Mouse (Mus musculus) embryonic facial prominence, embryonic 12.5 days (tissue): ENCODE data around the gene Gpatch4. TPM values are rescaled to one million over a fixed set of nuclear protein-coding genes. Genes with fewer than 3 reads are reported as not detected.

ENCODE experiments used
- ATAC-seq: fragments of 200-750 bp; cut with Nextera tagmentation; 2 replicates; pipeline ENCODE4 v1.8.0; 2017; ENCODE audit not compliant: insufficient number of reproducible peaks, insufficient read depth, low FRiP score, low TSS enrichment
- H3K27ac ChIP-seq: fragments of 300-500 bp; sonication (generic); 2 replicates; pipeline ENCODE4 v1.5.1; 2016; ENCODE audit warnings: mild to moderate bottlenecking
- H3K27me3 ChIP-seq: fragments of 300-500 bp; sonication (generic); 2 replicates; pipeline ENCODE4 v1.6.1; 2016; ENCODE audit warnings: mild to moderate bottlenecking, moderate library complexity
- H3K36me3 ChIP-seq: fragments of 300-500 bp; sonication (generic); 2 replicates; pipeline ENCODE4 v1.6.1; 2016; ENCODE audit warnings: mild to moderate bottlenecking
- H3K4me1 ChIP-seq: fragments of 300-500 bp; sonication (generic); 2 replicates; pipeline ENCODE4 v1.6.1; 2016
- H3K4me2 ChIP-seq: fragments of 300-500 bp; sonication (generic); replicated peaks from 2 replicates; pipeline ENCODE4 v1.6.1; 2016; ENCODE audit warnings: mild to moderate bottlenecking, moderate library complexity
- H3K4me3 ChIP-seq: fragments of 300-500 bp; sonication (generic); 2 replicates; pipeline ENCODE4 v1.5.1; 2016; ENCODE audit warnings: mild to moderate bottlenecking
- H3K9ac ChIP-seq: fragments of 300-500 bp; sonication (generic); 2 replicates; pipeline ENCODE4 v1.6.1; 2016; ENCODE audit warnings: mild to moderate bottlenecking, moderate library complexity
- H3K9me3 ChIP-seq: fragments of 300-500 bp; sonication (generic); 2 replicates; pipeline ENCODE4 v1.6.1; 2016; ENCODE audit warnings: mild to moderate bottlenecking, moderate library complexity
- WGBS: fragments of 180-500 bp; shearing (Covaris S2); methylation state at CpG from one replicate; pipeline ENCODE4 v1.1.7; 2016; 5-methylcytosine and 5-hydroxymethylcytosine counted together
- polyA plus RNA-seq: library from polyadenylated mRNA; unstranded; fragments of >200 nt; fragmentation: Nextera tagmentation; extraction: Ambion mirVana; gene quantifications from 2 replicates; pipeline ENCODE4 v1.2.1, GENCODE M21; 2016

The Gpatch4 gene
- polyA plus RNA-seq, 1 experiment from 2014 or later: 32.7 TPM

- Histone ChIP-seq H3K9me3 (no peaks in the 10 kb centered on the region), H3K4me2 (peak overlapping the region; percentile 84), H3K36me3 (peaks cover 11% of the 10 kb centered on the region), H3K4me3 (peak overlapping the region; percentile 69), H3K9ac (peak overlapping the region; percentile 65), H3K27ac (no peak overlapping the region), H3K27me3 (no peaks in the 10 kb centered on the region), H3K4me1 (peaks cover 12% of the 10 kb centered on the region)
- 3% methylated on average over 13 of the region's 13 CpGs for WGBS
- no peak for ATAC-seq
These were observed 39.3 kb downstream of the Gpatch4 start for GRCm38 (mm10) chr3:88082224-88082618.

- peaks cover 12% of the 10 kb centered on the region for H3K4me1 ChIP-seq
- no peak overlapping the region for H3K27ac ChIP-seq
- 16% methylated on average over 4 of the region's 4 CpGs for WGBS
- no peaks in the 10 kb centered on the region for H3K27me3 ChIP-seq
- ATAC-seq: no peak
- no peaks in the 10 kb centered on the region for H3K9me3 ChIP-seq
- H3K4me2 ChIP-seq: peak overlapping the region; percentile 84
- H3K4me3 ChIP-seq: peak overlapping the region; percentile 69
- peaks cover 12% of the 10 kb centered on the region for H3K36me3 ChIP-seq
- H3K9ac ChIP-seq: peak overlapping the region; percentile 65; the same call in 1 of the 2 replicates
These were observed 39.8 kb downstream of the Gpatch4 start for GRCm38 (mm10) chr3:88082663-88083062.

- no peak overlapping the region for H3K4me3 ChIP-seq
- peaks cover 12% of the 10 kb centered on the region for H3K4me1 ChIP-seq
- 92% methylated on average over 2 of the region's 2 CpGs for WGBS
- no peak overlapping the region for H3K27ac ChIP-seq
- no peak overlapping the region for H3K9ac ChIP-seq
- H3K27me3 ChIP-seq: no peaks in the 10 kb centered on the region
- no peak overlapping the region for H3K4me2 ChIP-seq
- H3K36me3 ChIP-seq: peaks cover 18% of the 10 kb centered on the region
- no peaks in the 10 kb centered on the region for H3K9me3 ChIP-seq
- no peak for ATAC-seq
These were observed 41.1 kb downstream of the Gpatch4 start for GRCm38 (mm10) chr3:88084001-88084400.

GRCm38 (mm10) chr3:88085459-88085858 lies 42.6 kb downstream of the Gpatch4 start:
- ATAC-seq: no peak
- H3K4me2 ChIP-seq: no peak overlapping the region
- peaks cover 32% of the 10 kb centered on the region for H3K36me3 ChIP-seq
- no peak overlapping the region for H3K4me3 ChIP-seq
- no peaks in the 10 kb centered on the region for H3K9me3 ChIP-seq
- peaks cover 12% of the 10 kb centered on the region for H3K4me1 ChIP-seq
- WGBS: 52% methylated on average over 2 of the region's 9 CpGs
- H3K9ac ChIP-seq: no peak overlapping the region
- 0 out of 2 replicates have a peak overlapping the region, but pooled peaks have one; percentile 7 for H3K27ac ChIP-seq
- H3K27me3 ChIP-seq: no peaks in the 10 kb centered on the region

- Histone ChIP-seq H3K4me1 (peaks cover 6% of the 10 kb centered on the region), H3K4me3 (no peak overlapping the region), H3K27me3 (no peaks in the 10 kb centered on the region), H3K36me3 (peaks cover 55% of the 10 kb centered on the region), H3K4me2 (no peak overlapping the region), H3K9me3 (no peaks in the 10 kb centered on the region), H3K27ac (no peak overlapping the region), H3K9ac (no peak overlapping the region)
- no peak for ATAC-seq
- 67% methylated on average over 1 of the region's 1 CpGs for WGBS
These were observed 44.8 kb downstream of the Gpatch4 start for GRCm38 (mm10) chr3:88087688-88088087.

- 88% methylated on average over 7 of the region's 7 CpGs for WGBS
- Histone ChIP-seq H3K9me3 (no peaks in the 10 kb centered on the region), H3K27ac (no peak overlapping the region), H3K4me1 (no peaks in the 10 kb centered on the region), H3K27me3 (no peaks in the 10 kb centered on the region), H3K36me3 (peaks cover 77% of the 10 kb centered on the region), H3K4me3 (no peak overlapping the region), H3K4me2 (no peak overlapping the region), H3K9ac (0 out of 2 replicates have a peak overlapping the region, but pooled peaks have one; percentile 15)
- no peak for ATAC-seq
These were observed 47.2 kb downstream of the Gpatch4 start for GRCm38 (mm10) chr3:88090106-88090505.

- no peaks in the 10 kb centered on the region for H3K27me3 ChIP-seq
- no peak overlapping the region for H3K4me3 ChIP-seq
- peaks cover 78% of the 10 kb centered on the region for H3K36me3 ChIP-seq
- 94% methylated on average over 6 of the region's 6 CpGs for whole genome bisulfite sequencing
- no peak overlapping the region for H3K27ac ChIP-seq
- no peak overlapping the region for H3K4me2 ChIP-seq
- H3K9me3 ChIP-seq: no peaks in the 10 kb centered on the region
- no peaks in the 10 kb centered on the region for H3K4me1 ChIP-seq
- 0 out of 2 replicates have a peak overlapping the region, but pooled peaks have one; percentile 15 for H3K9ac ChIP-seq
- no peak for ATAC-seq
These were observed 47.7 kb downstream of the Gpatch4 start for GRCm38 (mm10) chr3:88090616-88091015.

GRCm38 (mm10) chr3:88094126-88094525 lies 51.2 kb downstream of the Gpatch4 start:
- no peaks in the 10 kb centered on the region for H3K9me3 ChIP-seq

GRCm38 (mm10) chr3:88097666-88098065 lies 54.8 kb downstream of the Gpatch4 start:
- H3K27me3 ChIP-seq: no peaks in the 10 kb centered on the region
- H3K36me3 ChIP-seq: peaks cover 80% of the 10 kb centered on the region
- H3K4me2 ChIP-seq: no peak overlapping the region
- no peak overlapping the region for H3K27ac ChIP-seq
- 88% methylated on average over 6 of the region's 6 CpGs for WGBS
- H3K4me3 ChIP-seq: no peak overlapping the region
- H3K9me3 ChIP-seq: no peaks in the 10 kb centered on the region
- no peak overlapping the region for H3K9ac ChIP-seq
- no peaks in the 10 kb centered on the region for H3K4me1 ChIP-seq
- ATAC-seq: no peak

More at GRCm38 (mm10) chr3:88094126-88094525, 51.2 kb downstream of the Gpatch4 start:
- Histone ChIP-seq H3K4me1 (no peaks in the 10 kb centered on the region), H3K27me3 (no peaks in the 10 kb centered on the region), H3K4me2 (no peak overlapping the region), H3K4me3 (no peak overlapping the region), H3K9ac (no peak overlapping the region), H3K36me3 (peaks cover 87% of the 10 kb centered on the region), H3K27ac (no peak overlapping the region)
- WGBS: 86% methylated on average over 5 of the region's 5 CpGs
- no peak for ATAC-seq

GRCm38 (mm10) chr3:88100251-88100650 lies 57.3 kb downstream of the Gpatch4 start:
- Histone ChIP-seq H3K9me3 (no peaks in the 10 kb centered on the region), H3K27me3 (no peaks in the 10 kb centered on the region), H3K27ac (no peak overlapping the region), H3K9ac (no peak overlapping the region), H3K4me3 (no peak overlapping the region), H3K4me1 (no peaks in the 10 kb centered on the region), H3K36me3 (peaks cover 80% of the 10 kb centered on the region), H3K4me2 (no peak overlapping the region)
- WGBS: 91% methylated on average over 3 of the region's 3 CpGs
- ATAC-seq: no peak

- no peak overlapping the region for H3K9ac ChIP-seq
- no peak overlapping the region for H3K4me2 ChIP-seq
- H3K27me3 ChIP-seq: no peaks in the 10 kb centered on the region
- H3K27ac ChIP-seq: no peak overlapping the region
- peaks cover 85% of the 10 kb centered on the region for H3K36me3 ChIP-seq
- H3K4me3 ChIP-seq: no peak overlapping the region
- 95% methylated on average over 7 of the region's 7 CpGs for WGBS
- ATAC-seq: no peak
- H3K9me3 ChIP-seq: no peaks in the 10 kb centered on the region
- H3K4me1 ChIP-seq: no peaks in the 10 kb centered on the region
These were observed 58.8 kb downstream of the Gpatch4 start for GRCm38 (mm10) chr3:88101736-88102135.

GRCm38 (mm10) chr3:88102196-88102595 lies 59.3 kb downstream of the Gpatch4 start:
- no peak overlapping the region for H3K4me3 ChIP-seq
- no peak for ATAC-seq
- no peak overlapping the region for H3K27ac ChIP-seq
- no peaks in the 10 kb centered on the region for H3K9me3 ChIP-seq
- peaks cover 86% of the 10 kb centered on the region for H3K36me3 ChIP-seq
- H3K4me2 ChIP-seq: no peak overlapping the region
- H3K9ac ChIP-seq: no peak overlapping the region
- no peaks in the 10 kb centered on the region for H3K27me3 ChIP-seq
- 91% methylated on average over 6 of the region's 6 CpGs for WGBS
- no peaks in the 10 kb centered on the region for H3K4me1 ChIP-seq

- Histone ChIP-seq H3K9ac (no peak overlapping the region), H3K27ac (no peak overlapping the region), H3K4me2 (no peak overlapping the region), H3K9me3 (no peaks in the 10 kb centered on the region), H3K27me3 (no peaks in the 10 kb centered on the region), H3K4me1 (no peaks in the 10 kb centered on the region), H3K4me3 (no peak overlapping the region), H3K36me3 (peaks cover 86% of the 10 kb centered on the region)
- no peak for ATAC-seq
- WGBS: 79% methylated on average over 6 of the region's 6 CpGs
These were observed 59.7 kb downstream of the Gpatch4 start for GRCm38 (mm10) chr3:88102611-88103010.
